Mouse (Mus musculus) limb, embryonic 14.5 days (tissue): Measurements from ENCODE around the gene Phf5a. TPM values are rescaled to one million over a fixed set of nuclear protein-coding genes. Genes with fewer than 3 reads are reported as not detected.

Source experiments
- ATAC-seq: fragments of 200-750 bp; cut with Nextera tagmentation; 2 replicates; pipeline ENCODE4 v1.8.0; 2017; ENCODE audit warnings: low read depth, moderate number of reproducible peaks, moderate TSS enrichment; ENCODE audit not compliant: low FRiP score
- DNase-seq: peaks from one replicate; pipeline ENCODE4 v3.0.0-alpha.2; 2015; ENCODE audit warnings: low spot score
- H3K27ac ChIP-seq: fragments of 300-500 bp; sonication (generic); replicated peaks from 2 replicates; pipeline ENCODE4 v1.5.1; 2014; ENCODE audit warnings: low read depth, mild to moderate bottlenecking, low read length, moderate library complexity, mixed read lengths
- H3K27me3 ChIP-seq: fragments of 300-500 bp; sonication (generic); 2 replicates; pipeline ENCODE4 v1.6.1; 2014; ENCODE audit warnings: low read length, mixed read lengths; ENCODE audit not compliant: control insufficient read depth, insufficient read depth
- H3K36me3 ChIP-seq: fragments of 300-500 bp; sonication (generic); 2 replicates; pipeline ENCODE4 v1.6.1; 2014; ENCODE audit warnings: mild to moderate bottlenecking, low read length, moderate library complexity, mixed read lengths; ENCODE audit not compliant: control insufficient read depth, insufficient read depth
- H3K4me1 ChIP-seq: fragments of 300-500 bp; sonication (generic); 2 replicates; pipeline ENCODE4 v1.6.1; 2014; ENCODE audit warnings: antibody characterized with exemption, low read length, mixed read lengths; ENCODE audit not compliant: control insufficient read depth, insufficient read depth
- H3K4me2 ChIP-seq: fragments of 300-500 bp; sonication (generic); replicated peaks from 2 replicates; pipeline ENCODE4 v1.6.1; 2014; ENCODE audit warnings: low read depth, mild to moderate bottlenecking, low read length, moderate library complexity; ENCODE audit not compliant: severe bottlenecking
- H3K4me3 ChIP-seq: fragments of 300-500 bp; sonication (generic); replicated peaks from 2 replicates; pipeline ENCODE4 v1.5.1; 2014; ENCODE audit warnings: low read length
- H3K9ac ChIP-seq: fragments of 300-500 bp; sonication (generic); 2 replicates; pipeline ENCODE4 v1.6.1; 2014; ENCODE audit warnings: mild to moderate bottlenecking, low read depth, low read length, moderate library complexity; ENCODE audit not compliant: severe bottlenecking
- H3K9me3 ChIP-seq: fragments of 300-500 bp; sonication (generic); 2 replicates; pipeline ENCODE4 v1.6.1; 2016; ENCODE audit warnings: low read length; ENCODE audit not compliant: control insufficient read depth
- POLR2A ChIP-seq: fragments of 200-500 bp; IDR thresholded peaks from 2 replicates; pipeline ENCODE4 v1.8.0; 2012; ENCODE audit warnings: inconsistent platforms, mild to moderate bottlenecking, moderate library complexity, borderline replicate concordance; ENCODE audit not compliant: insufficient read depth, insufficient read length; ENCODE audit errors: extremely low read depth
- WGBS: fragments of 180-500 bp; shearing (Covaris S2); extraction: QIAGEN DNeasy Blood & Tissue Kit; methylation state at CpG from one replicate; pipeline ENCODE4 v1.1.7; 2014; 5-methylcytosine and 5-hydroxymethylcytosine counted together
- polyA plus RNA-seq, 2 experiments: library from polyadenylated mRNA; depleted of rRNA in 1 of 2; stranded (reverse) in 1 of 2; unstranded in 1 of 2; fragments of >200 nt; fragmentation: Nextera tagmentation in 1 of 2; extraction: Ambion mirVana in 1 of 2; gene quantifications; 2 replicates each; pipeline versions ENCODE4 v1.2.1 to v1.2.3; 2012 to 2014

The Phf5a gene
- polyA plus RNA-seq, 2 experiments, result 96.8 to 163 TPM

DNA sequence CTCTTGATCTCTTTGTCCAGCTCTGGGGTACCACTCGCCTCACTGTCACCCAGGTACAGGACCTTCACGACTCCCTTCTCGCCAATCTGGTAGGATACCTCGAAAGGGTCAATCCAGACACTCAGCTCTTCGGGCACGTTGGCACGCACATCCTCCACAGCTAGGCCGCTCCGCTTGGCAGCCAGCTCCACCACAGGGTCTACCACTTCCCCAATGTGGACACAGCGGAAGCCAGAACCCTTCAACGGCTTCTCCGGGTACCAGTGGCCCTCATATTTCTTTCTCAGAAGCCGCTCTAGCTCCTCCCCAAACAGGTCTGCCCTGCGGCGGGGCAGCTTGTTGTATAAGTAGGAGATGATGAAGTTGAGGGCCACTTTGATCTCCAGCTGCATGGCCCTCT lies 20.3 kb downstream of the Phf5a start:
- no peak overlapping the region for H3K4me3 ChIP-seq
- H3K27me3 ChIP-seq, result no peaks in the 10 kb centered on the region
- ATAC-seq (no peak), DNase-seq (no peak)
- TF ChIP-seq POLR2A, result no peak
- H3K4me2 ChIP-seq, result no peak overlapping the region
- H3K36me3 ChIP-seq, result peaks cover 70% of the 10 kb centered on the region
- no peaks in the 10 kb centered on the region for H3K9me3 ChIP-seq
- H3K9ac ChIP-seq, result no peak overlapping the region
- H3K4me1 ChIP-seq, result peaks cover 6% of the 10 kb centered on the region; the same call in 1 of the 2 replicates
- H3K27ac ChIP-seq, result no peak overlapping the region
- 93% methylated on average over 15 of the region's 15 CpGs for WGBS

DNA sequence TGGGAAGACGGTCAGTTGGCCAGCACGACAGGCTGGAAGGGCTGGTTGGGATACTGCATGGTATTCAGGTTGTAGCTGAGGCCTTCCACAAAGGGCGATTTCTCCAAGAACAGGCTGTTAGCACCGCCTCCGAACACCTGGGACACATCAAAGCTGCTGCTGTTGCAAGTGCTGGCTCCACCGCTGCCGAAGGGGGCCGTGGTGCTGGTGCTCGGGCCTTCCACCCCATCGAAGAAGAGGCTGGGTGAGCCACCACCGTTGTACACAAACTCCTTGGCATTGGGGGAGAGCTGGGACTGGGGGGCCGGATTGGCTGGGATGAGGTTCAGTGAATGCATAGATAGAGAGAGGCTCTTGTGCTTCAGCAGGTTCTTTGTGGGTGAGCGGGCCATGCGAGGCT lies 21.0 kb downstream of the Phf5a start:
- H3K9ac ChIP-seq, result no peak overlapping the region
- 76% methylated on average over 14 of the region's 14 CpGs for WGBS

DNA sequence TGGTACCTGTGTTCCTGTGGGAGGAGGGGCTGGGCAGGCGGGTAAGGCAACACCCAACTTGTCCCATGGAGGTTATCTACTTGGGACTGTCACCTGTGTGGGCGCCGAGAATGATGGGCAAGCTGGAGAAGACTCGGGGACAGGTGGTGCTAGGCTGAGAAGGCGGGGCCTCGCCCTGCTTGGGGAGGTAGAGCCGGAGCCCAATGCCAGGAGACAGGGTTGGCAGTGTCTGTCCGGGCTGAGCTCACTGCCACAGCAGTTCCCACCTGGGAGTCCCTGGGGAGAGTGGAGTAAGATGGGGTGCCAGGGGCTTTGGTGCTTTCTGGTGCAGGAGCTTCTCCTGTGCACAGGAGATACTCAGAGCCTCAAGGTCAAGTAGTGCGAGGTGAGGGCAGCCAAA lies 22.6 kb downstream of the Phf5a start:
- no peak for DNase-seq
- 87% methylated on average over 9 of the region's 9 CpGs for WGBS
- Histone ChIP-seq H3K36me3 (peaks cover 66% of the 10 kb centered on the region), H3K27me3 (no peaks in the 10 kb centered on the region), H3K9ac (no peak overlapping the region), H3K4me2 (no peak overlapping the region), H3K4me1 (no peaks in the 10 kb centered on the region), H3K4me3 (no peak overlapping the region), H3K9me3 (no peaks in the 10 kb centered on the region), H3K27ac (no peak overlapping the region)
- TF ChIP-seq POLR2A, result no peak
- no peak for ATAC-seq

More for the DNA sequence above, 21.0 kb downstream of the Phf5a start:
- DNase-seq, result no peak
- peaks cover 6% of the 10 kb centered on the region; the same call in 1 of the 2 replicates for H3K4me1 ChIP-seq
- no peak overlapping the region for H3K27ac ChIP-seq
- H3K4me3 ChIP-seq, result no peak overlapping the region
- TF ChIP-seq POLR2A, result no peak
- no peak overlapping the region for H3K4me2 ChIP-seq
- H3K36me3 ChIP-seq, result peaks cover 70% of the 10 kb centered on the region
- no peaks in the 10 kb centered on the region for H3K9me3 ChIP-seq
- no peaks in the 10 kb centered on the region for H3K27me3 ChIP-seq
- no peak for ATAC-seq

DNA sequence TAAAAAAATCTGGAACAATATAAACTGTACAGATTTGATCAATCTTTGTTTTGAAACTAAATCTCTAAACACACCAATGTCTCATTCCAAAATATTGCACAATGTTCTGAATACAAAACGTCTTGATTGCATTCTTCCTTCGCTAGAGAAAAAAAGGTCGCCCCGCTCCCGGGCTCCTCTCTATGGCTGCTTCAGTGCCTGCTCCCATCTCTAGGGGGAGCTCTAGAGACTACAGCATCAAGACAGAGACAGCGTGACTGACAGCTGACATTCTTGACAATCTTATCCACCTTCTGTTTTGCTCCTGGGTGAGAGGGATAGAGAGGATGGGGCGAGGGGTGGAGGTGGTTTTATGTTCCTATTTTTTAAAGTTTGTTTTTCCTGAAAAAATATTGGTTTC lies 23.4 kb downstream of the Phf5a start:
- Histone ChIP-seq H3K9me3 (no peaks in the 10 kb centered on the region), H3K36me3 (peaks cover 63% of the 10 kb centered on the region)
- WGBS, result 41% methylated on average over 7 of the region's 7 CpGs

DNA sequence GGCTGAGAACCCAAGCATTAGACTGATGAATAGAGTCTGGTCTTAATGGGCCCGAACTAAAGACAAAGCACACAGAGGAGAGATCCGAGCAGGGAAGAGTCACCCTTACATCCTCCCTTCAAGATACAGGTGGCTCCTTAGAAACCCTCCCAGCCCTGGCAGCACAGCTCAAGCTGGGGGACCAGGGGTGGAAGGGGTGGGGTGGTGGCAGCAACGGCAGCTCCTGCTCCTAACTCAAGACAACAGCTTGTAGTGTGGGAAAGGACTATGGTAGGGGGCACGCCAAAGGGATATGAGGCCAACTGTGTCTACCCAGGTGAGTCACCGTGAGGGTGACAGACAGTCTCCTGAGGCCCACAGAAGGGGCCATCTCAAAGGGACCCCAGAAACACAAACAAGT lies 23.9 kb downstream of the Phf5a start:
- WGBS, result 85% methylated on average over 5 of the region's 5 CpGs
- ATAC-seq (no peak), DNase-seq (no peak)
- no peak for TF ChIP-seq POLR2A
- Histone ChIP-seq H3K4me2 (no peak overlapping the region), H3K4me1 (no peaks in the 10 kb centered on the region), H3K4me3 (no peak overlapping the region), H3K9me3 (no peaks in the 10 kb centered on the region), H3K27me3 (no peaks in the 10 kb centered on the region), H3K36me3 (peaks cover 59% of the 10 kb centered on the region), H3K27ac (no peak overlapping the region), H3K9ac (no peak overlapping the region)

More for the DNA sequence above, 23.4 kb downstream of the Phf5a start:
- TF ChIP-seq POLR2A, result no peak
- H3K27me3 ChIP-seq, result no peaks in the 10 kb centered on the region
- DNase-seq, result peak; percentile 49
- H3K4me2 ChIP-seq, result no peak overlapping the region
- no peak overlapping the region for H3K4me3 ChIP-seq
- H3K9ac ChIP-seq, result no peak overlapping the region
- no peak overlapping the region for H3K27ac ChIP-seq
- H3K4me1 ChIP-seq, result no peaks in the 10 kb centered on the region
- ATAC-seq, result no peak

DNA sequence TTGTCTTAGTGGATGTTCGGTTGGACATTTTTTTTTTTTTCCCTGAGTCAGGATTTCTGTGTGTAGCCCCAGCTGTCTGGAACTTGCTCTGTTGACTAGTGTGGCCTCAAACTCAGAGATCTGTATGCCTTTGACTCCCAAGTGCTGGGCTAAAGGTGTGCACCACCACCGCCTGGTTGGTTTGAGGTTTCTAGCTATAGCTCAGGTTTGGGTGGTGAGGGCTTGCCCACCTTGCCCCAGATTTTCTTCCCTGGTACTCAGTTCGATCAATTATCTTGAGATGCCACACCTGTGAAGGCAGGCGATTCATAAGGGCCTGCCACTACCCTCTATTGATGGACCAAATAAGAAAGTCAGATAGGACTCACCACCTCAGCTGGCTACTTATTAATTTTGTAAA lies 24.6 kb downstream of the Phf5a start:
- H3K9ac ChIP-seq, result no peak overlapping the region
- 89% methylated on average over 4 of the region's 4 CpGs for WGBS
- H3K27ac ChIP-seq, result no peak overlapping the region
- ATAC-seq (no peak), DNase-seq (no peak)
- no peaks in the 10 kb centered on the region for H3K27me3 ChIP-seq
- no peak for TF ChIP-seq POLR2A
- no peaks in the 10 kb centered on the region for H3K4me1 ChIP-seq
- no peak overlapping the region for H3K4me2 ChIP-seq
- no peaks in the 10 kb centered on the region for H3K9me3 ChIP-seq
- H3K36me3 ChIP-seq, result peaks cover 52% of the 10 kb centered on the region
- no peak overlapping the region for H3K4me3 ChIP-seq
